Mouse (Mus musculus): ENCODE results near the gene Gm20431. TPM values are rescaled to one million over a fixed set of nuclear protein-coding genes. Genes with fewer than 3 reads are reported as not detected.

Gm20431 gene
- 5.6 and 6.7 TPM in 2 replicates for polyA plus RNA-seq (2012; rRNA removed)

GRCm38 (mm10) chr2:167661270-167662203 is at the start of gene Gm20431:
Gene Gm20431 (minus strand): TSS chr2:167661496.

GRCm38 (mm10) chr2:167689501-167690218 is 28.4 kb upstream of the Gm20431 start, which contains the start of gene Tmem189:
Gene Tmem189 (minus strand): TSS chr2:167689822.

GRCm38 (mm10) chr2:167688498-167689451 is 27.5 kb upstream of the Gm20431 start, which contains the start of gene Cebpb:
Gene Cebpb (plus strand): TSS chr2:167688915.

GRCm38 (mm10) chr2:167631591-167632448 is 29.5 kb downstream of the Gm20431 start, which contains the start of gene Ube2v1:
Gene Ube2v1 (minus strand): TSS chr2:167632095.

Other genes starting within 250 kb of the Gm20431 start
- gene Slc9a8, start 239.8 kb downstream of the Gm20431 start, polyA plus RNA-seq (2012; rRNA removed) = 40.4 and 41.8 TPM in 2 replicates
- 120 and 139 TPM in 2 replicates for gene Rnf114, start 168.9 kb downstream of the Gm20431 start, polyA plus RNA-seq (2012; rRNA removed)
- gene Spata2, start 168.6 kb downstream of the Gm20431 start, polyA plus RNA-seq (2012; rRNA removed) = 32.2 and 36.4 TPM in 2 replicates
- 10.1 and 29.1 TPM in 2 replicates for gene Snai1, start 123.3 kb downstream of the Gm20431 start, polyA plus RNA-seq (2012; rRNA removed)
- gene Ube2v1, start 29.4 kb downstream of the Gm20431 start, polyA plus RNA-seq (2012; rRNA removed) = 134 and 153 TPM in 2 replicates
- 6.7 and 14.0 TPM in 2 replicates for gene Cebpb, start 27.4 kb upstream of the Gm20431 start, polyA plus RNA-seq (2012; rRNA removed)
- gene Tmem189, start 28.3 kb upstream of the Gm20431 start, polyA plus RNA-seq (2012; rRNA removed) = 42.3 and 49.6 TPM in 2 replicates